Mouse (Mus musculus) spleen, embryonic (tissue): Measurements from ENCODE around the gene Cdh16.

Experiments used
- CTCF ChIA-PET: fragments of 350-600 bp; sonication (Branson Sonifier 250); formaldehyde crosslinking; loops from one replicate; lab custom pipeline; 2022; lab: Charles Lee

The Cdh16 gene

GRCm38 (mm10) chr8:104620765-104621164 is 3.4 kb downstream of the Cdh16 start:
- CTCF ChIA-PET, result no interaction called here

DNA sequence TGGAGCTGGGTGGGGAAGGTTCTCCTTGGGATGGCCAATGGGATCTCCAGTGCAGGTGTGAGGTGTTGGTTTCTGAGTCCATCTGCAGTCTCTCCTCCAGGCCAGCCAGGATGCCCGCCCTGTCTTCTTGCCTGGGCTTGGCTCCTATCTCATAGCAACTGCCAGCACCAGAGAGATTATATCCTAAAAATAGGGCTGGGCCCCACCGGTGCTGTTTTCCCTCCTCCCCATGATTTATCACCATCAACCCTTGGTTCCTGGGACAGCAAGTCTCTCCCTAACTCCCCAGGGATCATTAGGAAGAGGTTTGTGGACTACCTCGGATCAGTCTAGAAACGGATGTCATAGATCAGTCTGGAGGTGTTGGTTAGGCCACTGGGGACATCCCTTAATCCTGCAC is 11.1 kb downstream of the Cdh16 start:
- CTCF ChIA-PET, result interaction anchor here (0.5 kb wide), 1 partner anchor 28 kb away, joined by 3 read pairs; no protein-coding TSS in a partner anchor

- CTCF ChIA-PET, result no interaction called here
Observed at GRCm38 (mm10) chr8:104611613-104612012, 12.6 kb downstream of the Cdh16 start.

DNA sequence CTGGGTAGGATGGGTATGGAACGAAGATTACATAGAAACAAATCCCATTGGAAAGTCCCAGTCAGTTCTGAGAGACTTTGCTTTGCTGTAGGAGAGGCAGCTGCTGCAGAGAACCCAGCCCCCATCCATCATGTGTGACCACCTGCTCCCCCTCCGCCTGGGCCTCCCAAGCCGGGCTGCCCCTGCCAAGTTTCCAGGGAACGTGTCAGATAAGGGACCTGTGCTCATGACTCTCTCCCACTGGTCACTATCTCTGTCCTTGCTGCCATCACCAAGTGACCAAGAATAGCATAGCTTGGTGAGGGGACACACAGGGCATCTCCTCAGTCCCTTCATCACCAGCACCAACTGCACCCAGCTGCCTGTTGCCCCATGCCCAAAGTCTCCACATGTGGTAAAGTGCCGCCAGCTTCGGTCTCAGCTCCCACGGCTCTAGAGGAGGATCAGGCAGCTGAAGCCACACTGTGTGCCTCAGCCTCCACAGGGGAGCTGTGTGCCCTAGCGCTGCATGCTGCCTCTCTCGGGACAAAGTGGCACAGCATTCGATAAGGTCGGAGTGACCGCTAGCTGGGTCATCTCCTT is 13.9 kb downstream of the Cdh16 start:
- CTCF ChIA-PET, result no interaction called here

GRCm38 (mm10) chr8:104609222-104609621 is 15.0 kb downstream of the Cdh16 start:
- CTCF ChIA-PET, result no interaction called here

GRCm38 (mm10) chr8:104607944-104608343 is 16.3 kb downstream of the Cdh16 start:
- CTCF ChIA-PET, result no interaction called here

DNA sequence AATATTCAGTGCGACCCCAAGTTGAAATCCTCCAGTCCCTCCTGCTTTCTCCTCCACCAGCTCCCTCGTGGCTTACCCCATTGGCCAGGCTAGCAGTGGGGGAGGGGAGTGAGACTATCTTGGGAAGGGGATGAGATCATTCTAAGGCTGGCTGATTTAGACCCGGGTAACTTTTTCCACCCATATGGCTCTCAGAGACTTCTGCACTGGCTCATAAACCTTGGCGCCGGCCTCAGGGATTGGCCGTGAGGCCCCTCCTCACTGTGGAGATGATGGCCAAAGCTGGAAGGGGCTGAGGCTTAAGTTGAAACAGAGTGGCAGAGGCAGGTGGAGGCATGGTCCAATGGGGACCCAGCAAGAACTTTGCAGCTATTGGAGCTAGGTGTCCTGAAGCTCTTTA is 17.9 kb downstream of the Cdh16 start:
- CTCF ChIA-PET, result no interaction called here

- CTCF ChIA-PET, result interaction anchor here (0.5 kb wide), 1 partner anchor 419 kb away, joined by 5 read pairs; no protein-coding TSS in a partner anchor
Observed at GRCm38 (mm10) chr8:104603245-104603593, 21.0 kb downstream of the Cdh16 start.

DNA sequence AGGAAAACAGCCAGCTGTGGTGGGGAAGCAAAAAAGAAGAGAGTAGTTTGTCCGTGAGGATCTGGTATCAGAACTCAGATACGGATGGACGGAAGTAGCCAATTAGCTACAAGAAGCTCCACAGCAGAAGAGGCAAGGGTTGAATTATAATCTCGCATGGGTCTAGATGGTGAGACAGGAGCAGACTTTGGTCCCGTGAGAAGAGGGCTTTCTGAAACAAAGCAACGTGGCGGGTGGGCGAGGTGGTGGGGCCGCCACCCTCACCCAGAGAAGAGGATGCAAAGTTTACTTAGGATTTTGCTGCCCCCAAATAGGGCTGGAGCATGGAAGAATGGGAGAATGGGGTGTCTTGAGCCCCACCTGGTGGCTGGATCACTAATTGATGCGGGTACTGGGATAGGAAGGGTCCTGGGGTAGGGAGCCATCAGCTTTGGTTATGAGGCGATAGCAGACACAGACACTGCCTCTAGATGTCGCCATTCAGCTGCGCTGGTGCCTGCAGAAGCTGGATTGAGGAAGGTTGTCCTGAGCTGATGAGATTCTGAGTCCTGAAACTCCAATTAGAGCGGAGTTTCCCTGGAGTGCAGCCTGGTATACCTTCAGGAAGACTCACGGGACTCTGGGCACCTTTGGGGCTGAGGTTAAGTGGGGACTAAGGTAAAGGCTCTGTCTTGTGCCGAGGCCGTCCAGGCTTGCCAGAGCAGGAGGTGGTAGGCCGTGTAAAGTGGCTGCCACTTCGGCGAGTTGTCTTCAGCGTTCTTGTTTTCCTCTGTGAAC is 21.5 kb downstream of the Cdh16 start:
- CTCF ChIA-PET, result interaction anchor here (0.5 to 1.4 kb wide), 3 partner anchors 10 to 420 kb away, joined by 3 to 5 read pairs (median 5); no protein-coding TSS in a partner anchor

DNA sequence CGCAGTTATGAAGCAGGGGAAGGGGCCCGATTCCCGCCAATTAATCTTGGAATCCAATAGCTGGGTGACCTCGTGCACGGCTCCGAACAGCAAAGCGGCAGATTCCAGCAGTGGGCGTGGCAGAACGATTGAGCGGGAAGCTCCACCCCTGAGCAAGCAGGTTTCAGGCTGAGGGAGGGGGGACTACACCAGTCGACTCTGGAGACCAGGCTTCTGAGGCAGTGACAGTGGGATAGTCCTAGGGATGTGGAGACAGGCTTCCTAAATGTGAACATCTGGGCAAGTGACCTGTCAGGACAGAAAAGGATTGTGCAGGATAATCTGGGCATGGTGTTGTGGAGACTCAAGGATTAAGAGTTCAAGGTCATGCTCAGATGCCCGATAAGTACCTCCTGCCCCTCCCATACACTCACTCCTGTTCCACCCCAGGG is 22.2 kb downstream of the Cdh16 start:
- CTCF ChIA-PET, result interaction anchor here (0.9 to 1.4 kb wide), 2 partner anchors 9 to 260 kb away, joined by 3 to 5 read pairs; no protein-coding TSS in a partner anchor

DNA sequence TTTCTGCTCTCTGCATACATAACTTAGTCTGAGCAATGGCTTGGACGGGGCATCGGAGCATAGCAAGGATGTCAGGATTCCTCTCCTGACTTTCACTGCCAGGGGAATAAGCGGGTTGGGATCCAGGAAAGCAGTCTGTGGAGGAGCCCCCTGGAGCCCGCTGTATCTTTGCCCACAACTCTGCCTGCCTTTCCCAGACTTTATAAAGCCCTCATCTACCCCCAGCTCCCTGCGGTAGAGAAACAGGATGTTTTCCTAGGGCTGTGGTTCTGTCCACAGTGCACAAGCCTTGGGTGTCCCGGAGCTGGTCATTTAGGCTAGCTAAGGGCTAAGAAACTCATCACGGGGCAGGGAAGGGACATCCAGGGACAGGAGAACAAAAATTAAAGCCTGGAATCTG is 22.8 kb downstream of the Cdh16 start:
- CTCF ChIA-PET, result interaction anchor here (1.4 kb wide), 1 partner anchor 259 kb away, joined by 3 read pairs; no protein-coding TSS in a partner anchor

GRCm38 (mm10) chr8:104598496-104598895 is 25.7 kb downstream of the Cdh16 start:
- CTCF ChIA-PET, result no interaction called here

DNA sequence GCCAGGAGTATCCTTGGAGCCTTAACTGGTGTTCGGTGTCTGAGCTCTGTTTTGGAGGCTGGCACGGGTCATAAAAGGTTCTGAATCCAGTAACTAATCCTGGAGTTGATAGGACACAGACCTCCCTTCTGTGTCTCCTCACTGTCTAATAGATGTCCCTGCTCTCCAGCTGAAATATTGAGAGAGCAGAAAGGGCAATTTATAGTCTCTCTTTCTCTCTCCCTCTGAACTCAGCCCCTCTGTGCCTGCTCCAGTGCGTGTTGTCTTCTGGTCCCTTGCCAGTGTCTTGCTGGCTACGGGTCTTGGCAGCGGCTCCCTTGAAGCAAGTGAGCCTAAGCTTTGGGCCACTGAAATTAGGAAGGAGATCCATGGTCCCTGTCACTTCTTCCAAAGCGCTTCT is 26.5 kb downstream of the Cdh16 start:
- CTCF ChIA-PET, result interaction anchor here (0.6 kb wide), 1 partner anchor 46 kb away, joined by 3 read pairs; no protein-coding TSS in a partner anchor

DNA sequence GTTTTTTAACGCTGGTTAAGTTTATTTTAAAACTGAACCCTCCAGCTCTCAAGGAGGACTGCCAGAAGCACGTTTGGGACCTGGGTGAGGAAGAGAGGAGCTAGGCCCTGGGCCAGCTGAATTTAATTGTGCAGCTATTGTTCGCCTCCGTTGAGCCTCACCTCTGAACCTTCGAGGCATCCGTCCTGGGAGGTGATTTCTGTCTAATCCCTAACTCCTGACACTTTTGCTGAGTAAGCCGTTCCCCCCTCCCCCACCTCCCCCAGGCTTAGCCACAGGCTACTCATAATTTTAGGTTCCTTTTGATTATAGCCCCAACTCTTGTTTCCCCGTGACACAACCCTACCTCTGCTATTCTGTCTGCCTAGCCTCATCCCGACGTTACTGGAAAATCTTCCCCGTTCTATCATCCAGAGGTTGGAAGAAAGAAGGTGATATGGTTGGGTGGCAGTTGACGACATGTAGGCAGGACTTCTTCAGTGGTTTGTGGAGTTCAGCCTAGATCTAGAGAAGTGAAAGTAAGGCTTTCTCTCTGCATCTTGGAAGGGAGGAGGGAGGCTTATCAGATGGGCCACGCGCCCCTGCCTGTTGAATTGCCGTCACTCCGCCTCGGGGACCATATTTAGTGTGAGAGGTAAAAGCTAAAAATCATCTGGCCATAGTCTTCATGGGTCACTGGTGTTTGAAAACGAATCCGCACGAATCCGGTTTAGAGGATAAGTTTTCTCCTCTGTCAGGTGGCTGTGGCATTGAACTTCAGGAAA is 28.2 kb downstream of the Cdh16 start:
- CTCF ChIA-PET, result interaction anchor here (0.6 kb wide), 1 partner anchor 10 kb away, joined by 6 read pairs; no protein-coding TSS in a partner anchor

- CTCF ChIA-PET, result no interaction called here
Observed at GRCm38 (mm10) chr8:104594611-104595362, 29.4 kb downstream of the Cdh16 start.

DNA sequence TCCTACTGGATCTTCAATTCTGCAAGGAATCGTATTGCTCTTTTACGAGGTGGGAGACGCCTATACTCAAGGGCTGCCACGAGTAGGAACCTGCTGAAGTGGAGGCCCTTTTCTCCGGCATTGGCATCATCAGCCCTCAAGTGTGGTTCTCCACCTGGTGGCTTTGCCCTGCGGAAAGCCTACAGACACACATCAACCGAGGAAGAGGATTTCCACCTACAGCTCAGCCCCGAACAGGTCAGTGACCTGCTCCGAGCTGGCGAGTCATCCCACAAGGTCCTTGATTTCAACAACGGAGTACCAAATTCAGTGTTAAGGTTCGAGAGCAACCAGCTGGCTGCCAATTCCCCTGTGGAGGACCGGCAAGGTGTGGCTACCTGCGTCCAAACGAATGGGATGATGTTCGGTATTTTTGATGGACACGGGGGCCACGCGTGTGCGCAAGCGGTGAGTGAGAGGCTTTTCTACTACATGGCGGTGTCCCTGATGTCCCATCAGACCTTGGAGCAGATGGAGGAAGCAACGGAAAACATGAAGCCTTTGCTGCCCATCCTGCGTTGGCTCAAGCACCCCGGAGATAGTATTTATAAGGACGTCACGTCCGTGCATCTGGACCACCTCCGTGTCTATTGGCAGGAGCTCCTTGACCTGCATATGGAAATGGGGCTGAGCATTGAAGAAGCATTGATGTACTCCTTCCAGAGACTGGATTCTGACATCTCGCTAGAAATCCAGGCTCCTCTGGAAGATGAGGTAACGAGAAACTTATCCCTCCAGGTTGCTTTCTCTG is 30.5 kb downstream of the Cdh16 start:
- CTCF ChIA-PET, result no interaction called here

DNA sequence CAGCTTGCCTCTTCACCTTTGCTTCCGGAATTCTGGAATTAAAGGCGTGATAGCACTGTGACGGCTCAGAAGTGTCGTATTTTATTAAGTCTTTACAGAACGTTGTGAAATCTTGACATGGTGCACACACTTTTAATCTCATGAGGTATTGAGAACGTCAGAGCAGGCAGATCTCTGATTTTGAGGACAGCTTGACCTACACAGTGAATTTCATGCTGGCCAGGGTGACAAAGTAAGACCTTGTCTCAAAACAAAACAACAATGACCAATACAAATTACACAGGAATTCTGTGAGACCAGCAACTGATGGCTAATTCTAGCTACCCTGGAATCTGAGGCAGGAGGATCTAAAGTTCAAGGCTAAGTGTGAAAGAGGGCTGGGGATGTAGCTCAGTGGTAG is 31.6 kb downstream of the Cdh16 start:
- CTCF ChIA-PET, result interaction anchor here (1.3 kb wide), 1 partner anchor 10 kb away, joined by 5 read pairs; no protein-coding TSS in a partner anchor

- CTCF ChIA-PET, result interaction anchor here (0.7 to 1.3 kb wide), 2 partner anchors 10 to 107 kb away, joined by 3 to 5 read pairs; no protein-coding TSS in a partner anchor
Observed at GRCm38 (mm10) chr8:104591856-104592255, 32.3 kb downstream of the Cdh16 start.

DNA sequence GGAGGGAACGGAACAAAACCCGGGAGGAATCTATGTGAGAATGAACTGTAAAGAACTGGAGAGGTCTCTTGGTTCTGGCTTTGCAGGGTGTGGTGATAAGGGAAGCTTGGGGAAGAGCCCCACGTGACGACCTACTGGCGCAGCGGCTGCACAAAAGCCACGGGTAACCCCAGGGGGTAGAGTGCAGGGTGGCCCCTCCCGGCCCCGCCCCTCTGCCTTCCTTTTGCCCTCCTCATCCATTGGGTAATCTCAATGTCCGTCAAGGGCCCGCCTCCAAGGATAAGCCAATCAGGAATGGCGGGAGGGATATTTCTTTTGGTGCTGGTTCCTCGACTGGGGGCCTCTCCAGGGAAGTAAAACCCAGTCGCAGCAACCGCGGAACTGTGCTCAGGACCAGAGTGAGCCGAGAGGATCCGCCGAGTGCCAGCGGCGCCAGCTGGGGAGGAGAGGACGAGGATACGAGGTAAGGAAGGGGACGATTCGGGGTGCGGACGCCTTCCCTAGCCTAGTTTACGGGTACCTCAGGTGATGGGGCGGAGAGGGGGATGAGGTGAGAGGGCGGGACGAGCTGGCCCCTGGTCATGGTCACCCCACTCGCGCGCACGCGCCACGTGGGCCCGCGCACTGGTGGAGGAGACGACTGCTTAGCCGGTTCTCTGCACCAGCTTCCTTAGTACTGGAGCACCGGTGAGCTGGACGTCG is 32.9 kb downstream of the Cdh16 start, which contains the start of gene Pdp2:
Pdp2 (plus strand) TSS at position 319 of the 702 bp plus-strand sequence.
- CTCF ChIA-PET, result no interaction called here
